Mouse (Mus musculus) forebrain, embryonic 15.5 days (tissue): ENCODE measurements at regions not wholly inside any gene's neighbourhood (a gene's known extent, or its start where the extent isn't known, plus 50 kb on each side); places are given as distances from the start of the nearest gene placed in this dataset.

ENCODE experiments used
- ATAC-seq: fragments of 200-750 bp; cut with Nextera tagmentation; replicated peaks from 2 replicates; pipeline ENCODE4 v1.8.0; 2017; ENCODE audit warnings: mild to moderate bottlenecking, moderate TSS enrichment, moderate library complexity
- H3K27ac ChIP-seq: fragments of 300-500 bp; sonication (generic); replicated peaks from 2 replicates; pipeline ENCODE4 v1.5.1; 2015; ENCODE audit warnings: mild to moderate bottlenecking, inconsistent platforms
- H3K27me3 ChIP-seq: fragments of 300-500 bp; sonication (generic); 2 replicates; pipeline ENCODE4 v1.6.1; 2015; ENCODE audit warnings: inconsistent platforms
- H3K36me3 ChIP-seq: fragments of 300-500 bp; sonication (generic); 2 replicates; pipeline ENCODE4 v1.6.1; 2015; ENCODE audit warnings: mild to moderate bottlenecking, inconsistent platforms
- H3K4me1 ChIP-seq: fragments of 300-500 bp; sonication (generic); 2 replicates; pipeline ENCODE4 v1.6.1; 2015; ENCODE audit warnings: inconsistent platforms
- H3K4me2 ChIP-seq: fragments of 300-500 bp; sonication (generic); replicated peaks from 2 replicates; pipeline ENCODE4 v1.6.1; 2015; ENCODE audit warnings: mild to moderate bottlenecking, inconsistent platforms
- H3K4me3 ChIP-seq: fragments of 300-500 bp; sonication (generic); 2 replicates; pipeline ENCODE4 v1.5.1; 2015; ENCODE audit warnings: mild to moderate bottlenecking, inconsistent platforms
- H3K9ac ChIP-seq: fragments of 300-500 bp; sonication (generic); replicated peaks from 2 replicates; pipeline ENCODE4 v1.6.1; 2015; ENCODE audit warnings: mild to moderate bottlenecking, inconsistent platforms
- H3K9me3 ChIP-seq: fragments of 300-500 bp; sonication (generic); 2 replicates; pipeline ENCODE4 v1.6.1; 2016; ENCODE audit warnings: inconsistent platforms
- WGBS: fragments of 180-500 bp; shearing (Covaris S2); methylation state at CpG from one replicate; pipeline ENCODE4 v1.1.7; 2015; ENCODE audit warnings: mixed read lengths; 5-methylcytosine and 5-hydroxymethylcytosine counted together

DNA sequence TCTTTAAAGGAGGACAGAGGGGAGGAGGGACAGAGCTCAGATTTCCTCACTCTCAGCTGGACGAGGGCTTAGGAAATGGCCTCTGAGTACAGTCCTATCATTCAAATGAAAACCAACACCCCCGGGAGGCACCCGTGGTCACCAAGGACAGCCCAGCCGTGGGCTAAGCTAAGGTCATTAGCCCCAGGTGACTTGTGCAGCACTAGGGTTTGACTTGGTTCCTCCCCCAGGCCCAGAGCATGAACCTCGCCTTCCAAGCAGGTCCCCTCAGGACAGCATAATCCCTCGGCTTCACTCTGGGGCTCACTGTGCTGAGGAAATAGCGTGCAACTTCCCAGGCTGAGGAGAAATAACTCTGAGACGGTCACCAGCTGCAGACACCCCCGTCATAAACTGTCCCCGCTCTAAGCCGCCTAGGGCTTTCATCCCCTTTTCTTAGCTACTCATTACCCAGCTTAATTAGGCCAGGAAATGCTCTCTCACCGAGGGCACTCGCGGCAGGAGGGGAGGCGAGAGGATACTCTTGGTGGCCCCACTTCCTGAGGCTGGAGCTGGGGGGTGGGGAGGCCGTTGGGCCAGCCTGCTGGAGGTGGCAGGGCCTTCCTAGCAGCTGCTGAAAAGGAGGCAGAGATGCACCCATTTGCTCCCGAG lies 61.0 kb upstream of the Hdhd5 start:
- Histone ChIP-seq H3K9me3 (no peaks in the 10 kb centered on the region), H3K27me3 (no peaks in the 10 kb centered on the region), H3K36me3 (no peaks in the 10 kb centered on the region), H3K4me2 (peak overlapping the region; percentile 6; the same call in 1 of the 2 replicates), H3K4me1 (peaks cover 13% of the 10 kb centered on the region), H3K9ac (no peak overlapping the region), H3K27ac (peak overlapping the region; percentile 56), H3K4me3 (no peak overlapping the region)
- no peak for ATAC-seq
- 3% methylated on average over 17 of the region's 17 CpGs for WGBS

DNA sequence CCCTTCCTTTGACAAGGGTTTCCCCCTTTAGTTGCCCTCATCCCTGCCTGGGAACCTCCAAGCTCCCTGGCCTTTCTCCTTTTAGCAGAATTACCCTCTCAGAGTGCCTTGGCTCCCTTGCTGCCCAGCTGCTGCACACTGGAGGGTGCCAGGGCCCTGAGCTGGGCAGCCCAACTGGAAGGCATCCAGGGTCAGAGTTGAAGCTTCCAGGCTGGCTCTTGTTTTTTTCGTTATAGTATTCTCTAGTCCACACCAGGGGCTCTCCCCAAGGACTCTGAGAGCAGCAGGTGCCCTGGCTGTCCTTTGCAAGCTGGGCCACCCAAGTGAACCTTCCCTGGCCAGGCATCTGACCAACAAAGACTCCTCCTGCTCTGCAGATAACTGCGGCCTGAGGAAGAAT lies 59.1 kb upstream of the Hdhd5 start:
- Histone ChIP-seq H3K27ac (no peak overlapping the region), H3K4me3 (no peak overlapping the region), H3K9ac (no peak overlapping the region), H3K27me3 (no peaks in the 10 kb centered on the region), H3K9me3 (no peaks in the 10 kb centered on the region), H3K36me3 (no peaks in the 10 kb centered on the region), H3K4me2 (no peak overlapping the region), H3K4me1 (peaks cover 13% of the 10 kb centered on the region)
- WGBS, result 52% methylated on average over 2 of the region's 2 CpGs
- no peak for ATAC-seq

DNA sequence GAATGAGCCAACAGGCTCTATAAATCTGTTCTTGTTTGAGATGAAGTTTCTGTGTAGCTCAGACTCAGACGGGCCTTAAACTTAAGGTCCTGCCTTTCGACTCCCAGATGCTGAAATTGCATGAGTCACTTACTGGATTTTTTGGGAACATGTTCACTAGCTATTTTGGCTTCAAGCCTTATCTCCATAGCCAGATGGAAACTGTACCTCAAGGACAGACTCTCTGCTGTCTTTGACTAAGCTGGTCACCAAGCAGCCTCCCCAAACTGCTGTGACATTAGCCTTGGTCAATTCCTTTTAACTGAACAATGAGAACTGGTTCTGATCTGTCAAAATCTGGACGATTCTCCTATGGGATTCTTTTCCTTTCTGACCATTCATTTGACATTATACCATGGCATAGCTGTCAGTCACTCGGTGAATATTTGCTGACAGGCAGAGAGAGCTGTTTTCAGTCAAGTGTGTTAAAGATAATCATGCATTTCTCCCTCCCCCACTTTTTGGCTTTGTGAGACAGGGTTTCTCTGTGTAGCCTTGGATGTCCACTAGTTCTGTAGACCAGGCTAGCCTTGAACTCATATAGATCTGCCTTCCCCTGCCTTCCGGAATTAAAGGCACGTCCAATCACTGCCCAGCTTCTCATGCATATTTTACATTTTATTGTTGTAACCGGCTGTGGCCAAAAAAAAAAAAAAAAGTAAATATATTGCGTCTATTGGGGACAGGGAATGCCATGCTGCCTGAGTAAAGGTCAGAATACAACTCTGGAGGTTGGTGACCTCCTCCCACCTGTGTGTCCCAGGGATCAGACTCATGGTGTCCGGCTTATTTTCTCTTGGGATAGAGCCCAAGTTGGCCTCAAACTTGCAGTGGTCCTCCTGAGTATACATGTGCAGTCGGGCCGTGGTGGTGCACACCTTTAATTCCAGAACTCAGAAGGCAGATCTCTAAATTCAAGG lies 57.9 kb upstream of the Hdhd5 start:
- Histone ChIP-seq H3K27me3 (no peaks in the 10 kb centered on the region), H3K4me3 (no peak overlapping the region), H3K36me3 (no peaks in the 10 kb centered on the region), H3K27ac (no peak overlapping the region), H3K9ac (no peak overlapping the region), H3K9me3 (no peaks in the 10 kb centered on the region), H3K4me1 (peaks cover 13% of the 10 kb centered on the region), H3K4me2 (no peak overlapping the region)
- 88% methylated on average over 11 of the region's 11 CpGs for WGBS
- no peak for ATAC-seq

DNA sequence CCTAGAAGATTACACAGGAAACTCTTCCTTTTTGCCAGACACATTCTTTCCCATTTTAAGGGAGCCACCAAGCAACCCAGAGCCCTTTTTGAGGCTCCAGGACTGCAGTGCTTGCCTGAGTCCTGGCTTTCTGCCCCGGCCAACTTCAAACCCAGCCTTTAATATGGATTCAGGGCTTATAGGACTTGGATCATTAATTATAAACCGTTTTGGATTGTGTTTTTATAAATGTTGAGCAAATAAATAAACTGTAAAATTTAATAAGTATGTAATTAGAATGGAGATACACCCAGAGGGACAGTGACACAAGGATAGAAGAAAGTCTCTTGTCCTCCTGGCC lies 54.8 kb upstream of the Hdhd5 start:
- no peak for ATAC-seq
- no peaks in the 10 kb centered on the region for H3K27me3 ChIP-seq
- no peak overlapping the region for H3K9ac ChIP-seq
- no peak overlapping the region for H3K27ac ChIP-seq
- H3K4me3 ChIP-seq, result no peak overlapping the region
- H3K9me3 ChIP-seq, result no peaks in the 10 kb centered on the region
- H3K36me3 ChIP-seq, result no peaks in the 10 kb centered on the region
- H3K4me1 ChIP-seq, result peaks cover 2% of the 10 kb centered on the region
- 58% methylated on average over 2 of the region's 2 CpGs for WGBS
- H3K4me2 ChIP-seq, result no peak overlapping the region

DNA sequence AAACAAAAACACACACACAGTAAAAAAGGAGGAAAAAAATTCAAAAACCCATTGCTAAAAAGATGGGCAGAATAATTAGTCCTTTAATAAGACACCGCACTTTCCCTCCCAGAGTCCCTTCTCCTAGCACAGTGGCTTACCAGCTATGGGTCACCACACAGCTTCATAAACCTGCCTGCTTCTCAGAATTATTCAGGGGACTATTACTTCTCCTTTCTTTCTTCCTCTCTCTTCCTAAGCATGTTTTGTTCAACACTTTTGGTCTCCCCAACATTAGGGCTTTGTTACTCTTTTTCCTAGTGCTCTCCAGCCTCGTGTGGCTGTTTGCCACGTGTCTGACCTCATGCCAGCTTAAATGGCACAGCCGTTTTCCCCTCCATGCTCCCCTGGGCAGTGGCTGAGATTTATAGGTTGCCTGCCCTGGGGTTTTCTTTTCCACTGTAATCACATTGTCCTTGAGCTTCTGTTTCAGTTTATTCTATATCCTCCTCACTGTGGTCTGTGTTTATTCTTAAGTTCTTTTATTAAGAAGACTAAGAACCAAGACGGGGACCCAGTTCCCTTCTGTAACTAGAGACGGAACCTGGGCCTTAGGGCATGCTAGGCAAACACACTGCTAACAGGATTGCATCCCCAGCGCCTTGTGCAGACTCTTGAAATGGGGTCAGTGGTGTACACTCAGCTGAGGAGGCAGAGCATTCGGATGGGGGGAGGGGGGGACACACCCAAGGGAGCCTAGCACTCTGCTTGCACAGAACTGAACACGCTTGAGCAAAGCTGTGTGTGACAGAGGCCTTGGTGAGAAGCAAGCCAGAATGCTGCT lies 54.2 kb upstream of the Hdhd5 start:
- H3K27me3 ChIP-seq, result no peaks in the 10 kb centered on the region
- 48% methylated on average over 9 of the region's 9 CpGs for WGBS
- no peak overlapping the region for H3K27ac ChIP-seq
- H3K9ac ChIP-seq, result no peak overlapping the region
- H3K4me1 ChIP-seq, result peaks cover 7% of the 10 kb centered on the region
- no peaks in the 10 kb centered on the region for H3K9me3 ChIP-seq
- no peak overlapping the region for H3K4me3 ChIP-seq
- H3K4me2 ChIP-seq, result no peak overlapping the region
- no peaks in the 10 kb centered on the region for H3K36me3 ChIP-seq
- ATAC-seq, result no peak

DNA sequence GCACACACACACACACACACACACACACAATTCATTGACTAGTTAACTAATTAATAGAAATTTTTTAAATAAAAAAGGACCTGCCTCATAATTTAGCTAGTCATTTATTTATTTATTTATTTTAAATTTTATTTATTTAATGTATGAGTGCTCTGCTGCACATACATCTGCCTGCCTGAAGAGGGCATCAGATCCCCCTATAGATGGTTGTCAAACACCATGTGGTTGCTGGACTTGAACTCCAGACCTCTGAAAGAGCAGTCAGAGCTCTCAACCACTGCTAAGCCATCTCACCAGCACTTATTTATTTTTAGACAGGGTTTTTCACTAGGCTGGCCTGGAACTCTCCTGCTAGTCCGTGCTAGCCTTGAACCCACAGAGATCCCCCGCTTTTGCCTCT lies 50.6 kb upstream of the Hdhd5 start:
- Histone ChIP-seq H3K4me2 (no peak overlapping the region), H3K36me3 (no peaks in the 10 kb centered on the region), H3K4me1 (peaks cover 24% of the 10 kb centered on the region), H3K9ac (no peak overlapping the region), H3K27me3 (no peaks in the 10 kb centered on the region), H3K4me3 (no peak overlapping the region), H3K27ac (no peak overlapping the region), H3K9me3 (no peaks in the 10 kb centered on the region)
- ATAC-seq, result no peak
- WGBS, result 91% methylated on average over 2 of the region's 2 CpGs
